Mouse (Mus musculus) kidney, embryonic 15.5 days (tissue): ENCODE results near the gene Slc48a1. TPM values are rescaled to one million over a fixed set of nuclear protein-coding genes. Genes with fewer than 3 reads are reported as not detected.

Experiments
- ATAC-seq: fragments of 200-750 bp; cut with Nextera tagmentation; replicated peaks from 2 replicates; pipeline ENCODE4 v1.8.0; 2017; ENCODE audit warnings: moderate TSS enrichment; ENCODE audit not compliant: low FRiP score
- H3K27ac ChIP-seq: fragments of 300-500 bp; sonication (generic); 2 replicates; pipeline ENCODE4 v1.5.1; 2015; ENCODE audit warnings: mild to moderate bottlenecking, inconsistent platforms
- H3K27me3 ChIP-seq: fragments of 300-500 bp; sonication (generic); 2 replicates; pipeline ENCODE4 v1.6.1; 2015; ENCODE audit warnings: inconsistent platforms
- H3K36me3 ChIP-seq: fragments of 300-500 bp; sonication (generic); 2 replicates; pipeline ENCODE4 v1.6.1; 2015; ENCODE audit warnings: inconsistent platforms
- H3K4me1 ChIP-seq: fragments of 300-500 bp; sonication (generic); 2 replicates; pipeline ENCODE4 v1.6.1; 2015; ENCODE audit warnings: inconsistent platforms
- H3K4me2 ChIP-seq: fragments of 300-500 bp; sonication (generic); 2 replicates; pipeline ENCODE4 v1.6.1; 2015; ENCODE audit warnings: moderate library complexity, mild to moderate bottlenecking, inconsistent platforms
- H3K4me3 ChIP-seq: fragments of 300-500 bp; sonication (generic); replicated peaks from 2 replicates; pipeline ENCODE4 v1.5.1; 2015; ENCODE audit warnings: mild to moderate bottlenecking, inconsistent platforms
- H3K9ac ChIP-seq: fragments of 300-500 bp; sonication (generic); 2 replicates; pipeline ENCODE4 v1.6.1; 2015; ENCODE audit warnings: mild to moderate bottlenecking, inconsistent platforms
- H3K9me3 ChIP-seq: fragments of 300-500 bp; sonication (generic); replicated peaks from 2 replicates; pipeline ENCODE4 v1.6.1; 2016; ENCODE audit warnings: inconsistent platforms
- WGBS: fragments of 180-500 bp; shearing (Covaris S2); methylation state at CpG from one replicate; pipeline ENCODE4 v1.1.7; 2015; ENCODE audit warnings: mixed read lengths; 5-methylcytosine and 5-hydroxymethylcytosine counted together
- polyA plus RNA-seq: library from polyadenylated mRNA; unstranded; fragments of >200 nt; fragmentation: Nextera tagmentation; extraction: Ambion mirVana; gene quantifications from 2 replicates; pipeline ENCODE4 v1.2.1, GENCODE M21; 2015

Slc48a1 gene
- polyA plus RNA-seq, 1 experiment from 2014 or later: 58.8 TPM

GRCm38 (mm10) chr15:97796674-97797310, 18.5 kb downstream of the Slc48a1 start:
- Histone ChIP-seq H3K4me3 (no peak overlapping the region), H3K27me3 (no peaks in the 10 kb centered on the region), H3K27ac (no peak overlapping the region), H3K36me3 (peaks cover 100% of the 10 kb centered on the region), H3K4me2 (no peak overlapping the region), H3K4me1 (no peaks in the 10 kb centered on the region), H3K9ac (no peak overlapping the region), H3K9me3 (no peaks in the 10 kb centered on the region)
- WGBS: 96% methylated on average over 17 of the region's 17 CpGs
- ATAC-seq: no peak

GRCm38 (mm10) chr15:97798134-97798533, 19.8 kb downstream of the Slc48a1 start:
- 69% methylated on average over 17 of the region's 17 CpGs for WGBS
- no peak for ATAC-seq
- H3K36me3 ChIP-seq: peaks cover 99% of the 10 kb centered on the region

GRCm38 (mm10) chr15:97799446-97799845, 21.1 kb downstream of the Slc48a1 start:
- ATAC-seq: no peak
- H3K9me3 ChIP-seq: no peaks in the 10 kb centered on the region
- no peak overlapping the region for H3K9ac ChIP-seq
- no peak overlapping the region for H3K4me2 ChIP-seq
- H3K36me3 ChIP-seq: peaks cover 86% of the 10 kb centered on the region
- H3K27me3 ChIP-seq: no peaks in the 10 kb centered on the region
- 0 out of 2 replicates have a peak, but pooled peaks cover 4% of the 10 kb centered on the region for H3K4me1 ChIP-seq
- no peak overlapping the region for H3K27ac ChIP-seq
- H3K4me3 ChIP-seq: no peak overlapping the region
- WGBS: 87% methylated on average over 11 of the region's 11 CpGs

More at GRCm38 (mm10) chr15:97798134-97798533, 19.8 kb downstream of the Slc48a1 start:
- H3K4me2 ChIP-seq: no peak overlapping the region
- H3K4me1 ChIP-seq: 0 out of 2 replicates have a peak, but pooled peaks cover 4% of the 10 kb centered on the region
- H3K9me3 ChIP-seq: no peaks in the 10 kb centered on the region
- no peak overlapping the region for H3K9ac ChIP-seq
- H3K27ac ChIP-seq: no peak overlapping the region
- H3K27me3 ChIP-seq: no peaks in the 10 kb centered on the region
- no peak overlapping the region for H3K4me3 ChIP-seq

- peaks cover 83% of the 10 kb centered on the region for H3K36me3 ChIP-seq
- WGBS: 88% methylated on average over 13 of the region's 13 CpGs
- no peak overlapping the region for H3K4me2 ChIP-seq
- H3K4me3 ChIP-seq: no peak overlapping the region
- no peak for ATAC-seq
- H3K9ac ChIP-seq: no peak overlapping the region
- H3K4me1 ChIP-seq: 0 out of 2 replicates have a peak, but pooled peaks cover 4% of the 10 kb centered on the region
- H3K9me3 ChIP-seq: no peaks in the 10 kb centered on the region
- H3K27ac ChIP-seq: no peak overlapping the region
- no peaks in the 10 kb centered on the region for H3K27me3 ChIP-seq
Measured at GRCm38 (mm10) chr15:97800853-97801252, 22.5 kb downstream of the Slc48a1 start.

GRCm38 (mm10) chr15:97801811-97802210, 23.5 kb downstream of the Slc48a1 start:
- H3K4me3 ChIP-seq: no peak overlapping the region
- H3K27me3 ChIP-seq: no peaks in the 10 kb centered on the region
- H3K9ac ChIP-seq: no peak overlapping the region
- 84% methylated on average over 7 of the region's 7 CpGs for WGBS
- no peaks in the 10 kb centered on the region for H3K9me3 ChIP-seq
- H3K36me3 ChIP-seq: peaks cover 83% of the 10 kb centered on the region
- H3K4me1 ChIP-seq: 0 out of 2 replicates have a peak, but pooled peaks cover 4% of the 10 kb centered on the region
- no peak overlapping the region for H3K27ac ChIP-seq
- peak; percentile 22; the same call in 1 of the 2 replicates for ATAC-seq
- H3K4me2 ChIP-seq: no peak overlapping the region

GRCm38 (mm10) chr15:97802575-97802974, 24.3 kb downstream of the Slc48a1 start:
- no peak overlapping the region for H3K27ac ChIP-seq
- no peak overlapping the region for H3K9ac ChIP-seq
- H3K4me2 ChIP-seq: peak overlapping the region; percentile 39; the same call in 1 of the 2 replicates
- H3K27me3 ChIP-seq: no peaks in the 10 kb centered on the region
- no peaks in the 10 kb centered on the region for H3K9me3 ChIP-seq
- 0 out of 2 replicates have a peak, but pooled peaks cover 4% of the 10 kb centered on the region for H3K4me1 ChIP-seq
- H3K36me3 ChIP-seq: peaks cover 83% of the 10 kb centered on the region
- WGBS: 31% methylated on average over 13 of the region's 13 CpGs
- 0 out of 2 replicates have a peak, but pooled peaks have one; percentile 13 for ATAC-seq
- peak overlapping the region; percentile 19; the same call in 1 of the 2 replicates for H3K4me3 ChIP-seq

- H3K27ac ChIP-seq: no peak overlapping the region
- no peaks in the 10 kb centered on the region for H3K9me3 ChIP-seq
- ATAC-seq: no peak
- H3K36me3 ChIP-seq: peaks cover 66% of the 10 kb centered on the region
- H3K27me3 ChIP-seq: no peaks in the 10 kb centered on the region
- no peak overlapping the region for H3K9ac ChIP-seq
- WGBS: 79% methylated on average over 12 of the region's 12 CpGs
- no peak overlapping the region for H3K4me2 ChIP-seq
- peaks cover 12% of the 10 kb centered on the region for H3K4me1 ChIP-seq
- no peak overlapping the region for H3K4me3 ChIP-seq
Measured at GRCm38 (mm10) chr15:97807867-97808266, 29.5 kb downstream of the Slc48a1 start.

GRCm38 (mm10) chr15:97808532-97808931, 30.2 kb downstream of the Slc48a1 start:
- WGBS: 85% methylated on average over 14 of the region's 14 CpGs
- Histone ChIP-seq H3K4me1 (peaks cover 18% of the 10 kb centered on the region), H3K4me2 (no peak overlapping the region), H3K27me3 (no peaks in the 10 kb centered on the region), H3K9me3 (no peaks in the 10 kb centered on the region), H3K9ac (no peak overlapping the region), H3K36me3 (peaks cover 64% of the 10 kb centered on the region), H3K4me3 (no peak overlapping the region), H3K27ac (no peak overlapping the region)
- ATAC-seq: no peak

GRCm38 (mm10) chr15:97809206-97809605, 30.9 kb downstream of the Slc48a1 start:
- Histone ChIP-seq H3K4me3 (no peak overlapping the region), H3K27ac (no peak overlapping the region), H3K9ac (no peak overlapping the region), H3K9me3 (no peaks in the 10 kb centered on the region), H3K36me3 (peaks cover 64% of the 10 kb centered on the region), H3K4me2 (no peak overlapping the region), H3K27me3 (no peaks in the 10 kb centered on the region), H3K4me1 (peaks cover 25% of the 10 kb centered on the region)
- WGBS: 83% methylated on average over 14 of the region's 14 CpGs
- no peak for ATAC-seq

GRCm38 (mm10) chr15:97809942-97810341, 31.6 kb downstream of the Slc48a1 start:
- Histone ChIP-seq H3K27ac (no peak overlapping the region), H3K4me1 (peaks cover 32% of the 10 kb centered on the region), H3K9me3 (no peaks in the 10 kb centered on the region), H3K27me3 (no peaks in the 10 kb centered on the region), H3K4me2 (no peak overlapping the region), H3K9ac (no peak overlapping the region), H3K4me3 (no peak overlapping the region), H3K36me3 (peaks cover 59% of the 10 kb centered on the region)
- ATAC-seq: no peak
- 87% methylated on average over 5 of the region's 5 CpGs for whole genome bisulfite sequencing

- Histone ChIP-seq H3K27me3 (no peaks in the 10 kb centered on the region), H3K9ac (no peak overlapping the region), H3K9me3 (no peaks in the 10 kb centered on the region), H3K4me2 (no peak overlapping the region), H3K36me3 (peaks cover 55% of the 10 kb centered on the region), H3K4me3 (no peak overlapping the region), H3K4me1 (peaks cover 36% of the 10 kb centered on the region), H3K27ac (no peak overlapping the region)
- 87% methylated on average over 5 of the region's 5 CpGs for WGBS
- ATAC-seq: no peak
Measured at GRCm38 (mm10) chr15:97810399-97810798, 32.1 kb downstream of the Slc48a1 start.

GRCm38 (mm10) chr15:97811307-97811706, 33.0 kb downstream of the Slc48a1 start:
- Histone ChIP-seq H3K9ac (no peak overlapping the region), H3K36me3 (peaks cover 49% of the 10 kb centered on the region), H3K4me2 (no peak overlapping the region), H3K4me3 (no peak overlapping the region), H3K27ac (no peak overlapping the region), H3K27me3 (no peaks in the 10 kb centered on the region), H3K4me1 (peaks cover 39% of the 10 kb centered on the region), H3K9me3 (no peaks in the 10 kb centered on the region)
- no peak for ATAC-seq
- 83% methylated on average over 9 of the region's 9 CpGs for WGBS
